Mouse (Mus musculus): ENCODE data around the gene Fancg. TPM values are rescaled to one million over a fixed set of nuclear protein-coding genes. Genes with fewer than 3 reads are reported as not detected.

The Fancg gene
- 32.8 and 33.2 TPM in 2 replicates for polyA plus RNA-seq (2015; fragmentation: Nextera tagmentation; extraction: Ambion mirVana)

GRCm38 (mm10) chr4:43010161-43011038, at the start of gene Fancg:
Gene Fancg (minus strand): TSS chr4:43010506.
- H3K4me3 ChIP-seq (replicated peaks; ENCODE audit: low read length), result peak within 1 kb of the TSS; percentile 69
- under 1% methylated on average over 37 of the region's 37 CpGs for WGBS
- H3K4me1 ChIP-seq (replicated peaks; ENCODE audit: control insufficient read depth, insufficient read depth, low read length), result peaks cover 11% of the 10 kb centered on the region
- peak; percentile 96 for ATAC-seq
- H3K4me2 ChIP-seq (ENCODE audit: low read length), result peak within 1 kb of the TSS; percentile 88
- no peaks in the 10 kb centered on the region for H3K36me3 ChIP-seq (ENCODE audit: control insufficient read depth, insufficient read depth)
- peak within 1 kb of the TSS; percentile 71 for H3K9ac ChIP-seq (replicated peaks; ENCODE audit: low read depth, low read length)
- peak within 1 kb of the TSS; percentile 48; the same call in 1 of the 2 replicates for H3K27ac ChIP-seq (ENCODE audit: low read length)
- H3K27me3 ChIP-seq (replicated peaks; ENCODE audit: control insufficient read depth, insufficient read depth, low read length), result no peaks in the 10 kb centered on the region
- no peaks in the 10 kb centered on the region for H3K9me3 ChIP-seq (ENCODE audit: control insufficient read depth, low read length)

GRCm38 (mm10) chr4:43059697-43060096, 49.4 kb upstream of the Fancg start:
- Histone ChIP-seq H3K9ac (replicated peaks; ENCODE audit: low read depth, low read length) (0 out of 2 replicates have a peak overlapping the region, but pooled peaks have one; percentile 10), H3K4me1 (replicated peaks; ENCODE audit: control insufficient read depth, insufficient read depth, low read length) (peaks cover 18% of the 10 kb centered on the region), H3K9me3 (ENCODE audit: control insufficient read depth, low read length) (no peaks in the 10 kb centered on the region), H3K27me3 (replicated peaks; ENCODE audit: control insufficient read depth, insufficient read depth, low read length) (no peaks in the 10 kb centered on the region), H3K36me3 (ENCODE audit: control insufficient read depth, insufficient read depth) (no peaks in the 10 kb centered on the region), H3K4me3 (replicated peaks; ENCODE audit: low read length) (peak overlapping the region; percentile 74), H3K4me2 (ENCODE audit: low read length) (peak overlapping the region; percentile 65), H3K27ac (ENCODE audit: low read length) (no peak overlapping the region)
- 22% methylated on average over 3 of the region's 3 CpGs for WGBS
- ATAC-seq, result no peak

- H3K4me2 ChIP-seq (ENCODE audit: low read length), result peak within 1 kb of the TSS; percentile 65
- peak within 1 kb of the TSS; percentile 82 for H3K9ac ChIP-seq (replicated peaks; ENCODE audit: low read depth, low read length)
- peak within 1 kb of the TSS; percentile 88 for H3K27ac ChIP-seq (ENCODE audit: low read length)
- no peaks in the 10 kb centered on the region for H3K36me3 ChIP-seq (ENCODE audit: control insufficient read depth, insufficient read depth)
- H3K9me3 ChIP-seq (ENCODE audit: control insufficient read depth, low read length), result no peaks in the 10 kb centered on the region
- peak; percentile 99 for ATAC-seq
- no peaks in the 10 kb centered on the region for H3K27me3 ChIP-seq (replicated peaks; ENCODE audit: control insufficient read depth, insufficient read depth, low read length)
- WGBS, result under 1% methylated on average over 86 of the region's 90 CpGs
- H3K4me1 ChIP-seq (replicated peaks; ENCODE audit: control insufficient read depth, insufficient read depth, low read length), result peaks cover 18% of the 10 kb centered on the region
- H3K4me3 ChIP-seq (replicated peaks; ENCODE audit: low read length), result peak within 1 kb of the TSS; percentile 74
Observed at GRCm38 (mm10) chr4:43058753-43059654, 48.7 kb upstream of the Fancg start, which contains the start of gene Unc13b. Gene Unc13b (plus strand): TSS chr4:43058953.

- H3K4me1 ChIP-seq (replicated peaks; ENCODE audit: control insufficient read depth, insufficient read depth, low read length), result peaks cover 18% of the 10 kb centered on the region
- peak overlapping the region; percentile 71 for H3K27ac ChIP-seq (ENCODE audit: low read length)
- ATAC-seq, result peak; percentile 49
- H3K4me2 ChIP-seq (ENCODE audit: low read length), result peak overlapping the region; percentile 65
- H3K27me3 ChIP-seq (replicated peaks; ENCODE audit: control insufficient read depth, insufficient read depth, low read length), result no peaks in the 10 kb centered on the region
- H3K9ac ChIP-seq (replicated peaks; ENCODE audit: low read depth, low read length), result peak overlapping the region; percentile 42
- H3K4me3 ChIP-seq (replicated peaks; ENCODE audit: low read length), result peak overlapping the region; percentile 74
- H3K36me3 ChIP-seq (ENCODE audit: control insufficient read depth, insufficient read depth), result no peaks in the 10 kb centered on the region
- 14% methylated on average over 8 of the region's 8 CpGs for WGBS
- H3K9me3 ChIP-seq (ENCODE audit: control insufficient read depth, low read length), result no peaks in the 10 kb centered on the region
Observed at GRCm38 (mm10) chr4:43058392-43058752, 48.1 kb upstream of the Fancg start.

GRCm38 (mm10) chr4:43057654-43058053, 47.3 kb upstream of the Fancg start:
- Histone ChIP-seq H3K4me2 (ENCODE audit: low read length) (no peak overlapping the region), H3K27me3 (replicated peaks; ENCODE audit: control insufficient read depth, insufficient read depth, low read length) (no peaks in the 10 kb centered on the region), H3K27ac (ENCODE audit: low read length) (no peak overlapping the region), H3K36me3 (ENCODE audit: control insufficient read depth, insufficient read depth) (no peaks in the 10 kb centered on the region), H3K4me3 (replicated peaks; ENCODE audit: low read length) (no peak overlapping the region), H3K4me1 (replicated peaks; ENCODE audit: control insufficient read depth, insufficient read depth, low read length) (peaks cover 18% of the 10 kb centered on the region), H3K9me3 (ENCODE audit: control insufficient read depth, low read length) (no peaks in the 10 kb centered on the region), H3K9ac (replicated peaks; ENCODE audit: low read depth, low read length) (no peak overlapping the region)
- WGBS, result 91% methylated on average over 5 of the region's 5 CpGs
- ATAC-seq, result no peak

- 0 out of 2 replicates have a peak, but pooled peaks cover 3% of the 10 kb centered on the region for H3K4me1 ChIP-seq (replicated peaks; ENCODE audit: control insufficient read depth, insufficient read depth, low read length)
- no peaks in the 10 kb centered on the region for H3K27me3 ChIP-seq (replicated peaks; ENCODE audit: control insufficient read depth, insufficient read depth, low read length)
- no peak overlapping the region for H3K4me2 ChIP-seq (ENCODE audit: low read length)
- no peak overlapping the region for H3K4me3 ChIP-seq (replicated peaks; ENCODE audit: low read length)
- 16% methylated on average over 4 of the region's 4 CpGs for WGBS
- no peaks in the 10 kb centered on the region for H3K9me3 ChIP-seq (ENCODE audit: control insufficient read depth, low read length)
- no peaks in the 10 kb centered on the region for H3K36me3 ChIP-seq (ENCODE audit: control insufficient read depth, insufficient read depth)
- H3K27ac ChIP-seq (ENCODE audit: low read length), result no peak overlapping the region
- no peak overlapping the region for H3K9ac ChIP-seq (replicated peaks; ENCODE audit: low read depth, low read length)
- no peak for ATAC-seq
Observed at GRCm38 (mm10) chr4:43052627-43053026, 42.3 kb upstream of the Fancg start.

- H3K9ac ChIP-seq (replicated peaks; ENCODE audit: low read depth, low read length), result no peak overlapping the region
- 6% methylated on average over 5 of the region's 5 CpGs for WGBS
- H3K4me3 ChIP-seq (replicated peaks; ENCODE audit: low read length), result no peak overlapping the region
- H3K9me3 ChIP-seq (ENCODE audit: control insufficient read depth, low read length), result no peaks in the 10 kb centered on the region
- H3K36me3 ChIP-seq (ENCODE audit: control insufficient read depth, insufficient read depth), result no peaks in the 10 kb centered on the region
- no peak overlapping the region for H3K4me2 ChIP-seq (ENCODE audit: low read length)
- peaks cover 31% of the 10 kb centered on the region for H3K4me1 ChIP-seq (replicated peaks; ENCODE audit: control insufficient read depth, insufficient read depth, low read length)
- H3K27ac ChIP-seq (ENCODE audit: low read length), result no peak overlapping the region
- no peak for ATAC-seq
- H3K27me3 ChIP-seq (replicated peaks; ENCODE audit: control insufficient read depth, insufficient read depth, low read length), result no peaks in the 10 kb centered on the region
Observed at GRCm38 (mm10) chr4:43047231-43047630, 36.9 kb upstream of the Fancg start.

- WGBS, result 56% methylated on average over 5 of the region's 5 CpGs
Observed at GRCm38 (mm10) chr4:43046607-43047006, 36.3 kb upstream of the Fancg start.

More at GRCm38 (mm10) chr4:43046607-43047006, 36.3 kb upstream of the Fancg start:
- no peaks in the 10 kb centered on the region for H3K27me3 ChIP-seq (replicated peaks; ENCODE audit: control insufficient read depth, insufficient read depth, low read length)
- no peak overlapping the region for H3K27ac ChIP-seq (ENCODE audit: low read length)
- peak overlapping the region; percentile 86 for H3K4me2 ChIP-seq (ENCODE audit: low read length)
- peaks cover 31% of the 10 kb centered on the region for H3K4me1 ChIP-seq (replicated peaks; ENCODE audit: control insufficient read depth, insufficient read depth, low read length)
- no peak for ATAC-seq
- no peak overlapping the region for H3K9ac ChIP-seq (replicated peaks; ENCODE audit: low read depth, low read length)
- H3K4me3 ChIP-seq (replicated peaks; ENCODE audit: low read length), result peak overlapping the region; percentile 1; the same call in 1 of the 2 replicates
- no peaks in the 10 kb centered on the region for H3K36me3 ChIP-seq (ENCODE audit: control insufficient read depth, insufficient read depth)
- H3K9me3 ChIP-seq (ENCODE audit: control insufficient read depth, low read length), result no peaks in the 10 kb centered on the region

All from forebrain, embryonic 16.5 days (tissue).